Mouse (Mus musculus) fat pad, adult 2 months (tissue): ENCODE results near the gene Prdx1.
A peak's percentile ranks its signal among the peaks of the same experiment; 100 is the strongest.
"Not testable (repeated sequence)": the region's sequence is repeated elsewhere in the genome, so short reads cannot be mapped to it uniquely, and the experiment has no call there.

Source experiments
- DNase-seq: peaks from one replicate; pipeline ENCODE4 v3.0.0-alpha.2; 2011; ENCODE audit warnings: low read depth, low spot score; ENCODE audit errors: extremely low read depth

The Prdx1 gene

DNA sequence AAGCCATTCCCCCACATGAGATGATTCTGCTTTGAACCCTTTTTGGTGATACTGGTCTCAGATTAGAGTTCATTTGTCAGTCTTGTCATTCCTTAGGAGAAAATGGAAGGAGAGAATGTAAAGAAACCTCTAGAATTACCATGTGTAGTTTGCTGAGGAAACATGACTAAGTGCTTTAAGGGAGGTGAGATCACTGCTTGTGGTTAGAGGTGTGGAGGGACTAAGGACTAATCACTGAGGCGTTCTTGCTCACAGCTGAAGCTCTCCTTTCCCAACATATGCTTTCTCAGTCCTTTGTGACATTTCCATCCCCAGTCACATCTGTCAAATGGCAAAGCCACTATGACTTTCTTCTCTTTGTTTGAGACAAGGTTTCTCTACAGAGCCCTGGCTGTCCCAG is 7.5 kb upstream of the Prdx1 start:
- DNase-seq = no peak

DNA sequence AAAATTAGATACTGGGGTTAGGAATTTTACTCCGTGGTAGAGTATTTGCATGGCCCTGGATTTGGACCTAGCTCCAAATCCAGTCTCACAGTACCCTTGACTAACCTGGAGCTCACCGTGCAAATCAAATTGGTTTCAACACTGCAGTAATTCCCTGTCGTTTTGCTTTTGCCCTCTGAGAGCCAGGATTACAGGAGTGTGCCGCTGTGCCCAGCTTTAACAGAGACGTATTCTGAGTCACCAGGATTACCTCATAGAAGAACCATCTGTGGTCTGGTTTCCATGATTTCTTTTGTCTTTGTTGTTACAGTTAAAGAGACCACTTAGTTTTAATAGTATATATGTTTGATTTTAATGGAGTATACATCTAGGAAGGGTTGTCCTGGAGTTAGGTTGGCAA is 6.2 kb upstream of the Prdx1 start:
- DNase-seq = peak; percentile 76

DNA sequence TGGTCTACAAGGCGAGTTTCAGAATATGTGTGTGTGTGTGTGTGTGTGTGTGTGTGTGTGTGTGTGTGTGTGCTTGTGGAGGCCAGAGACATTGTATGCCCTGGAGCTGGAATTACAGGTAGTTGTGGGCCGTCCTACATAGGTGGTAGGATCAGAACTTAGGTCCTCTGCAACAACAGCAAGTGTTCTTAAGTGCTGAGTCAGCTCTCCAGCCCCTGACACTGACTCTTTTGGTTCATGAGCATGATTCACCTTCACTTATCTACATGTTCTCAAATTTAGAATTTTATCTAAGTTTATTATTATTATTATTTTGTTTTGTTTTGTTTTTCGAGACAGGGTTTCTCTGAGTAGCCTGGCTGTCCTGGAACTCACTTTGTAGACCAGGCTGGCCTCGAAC is 4.8 kb upstream of the Prdx1 start:
- not testable (repeated sequence) for DNase-seq

DNA sequence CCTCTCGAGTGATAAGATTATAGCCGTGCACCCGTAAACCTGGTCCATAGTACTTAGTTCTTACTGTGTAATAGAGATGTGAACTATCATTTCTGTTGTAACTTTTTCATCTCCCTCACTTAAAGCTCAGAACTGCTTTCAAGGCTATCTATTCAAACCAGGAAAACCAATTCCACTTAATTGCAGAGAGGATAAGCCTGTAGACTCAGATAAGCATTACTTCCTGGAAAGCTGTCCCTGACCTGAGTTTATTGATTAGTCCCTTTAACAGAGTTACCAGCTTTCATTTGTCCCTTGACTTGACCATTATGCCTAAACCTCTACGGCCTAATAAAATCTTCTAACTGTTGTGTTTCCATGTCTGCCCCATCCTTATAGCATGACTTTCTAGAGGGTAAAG is 1.4 kb upstream of the Prdx1 start:
- no peak for DNase-seq

DNA sequence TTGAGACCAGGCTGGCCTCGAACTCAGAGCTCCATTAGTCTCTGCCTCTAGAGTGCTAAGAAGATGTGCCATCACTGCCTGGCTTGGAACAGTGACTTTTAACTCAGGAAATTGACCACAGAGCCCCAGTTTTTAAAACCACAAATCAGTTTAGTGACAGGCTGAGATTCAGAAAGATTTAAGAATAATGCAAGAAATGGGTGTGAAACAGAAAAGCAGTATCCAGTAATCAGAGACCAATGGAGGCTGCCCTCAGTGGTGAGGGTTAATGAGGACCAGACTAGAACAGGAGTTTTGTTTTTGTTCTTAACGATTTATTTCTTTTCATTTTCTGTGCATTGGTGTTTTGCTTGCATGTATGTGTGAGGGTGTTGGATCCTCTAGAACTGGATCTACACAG is 679 bp upstream of the Prdx1 start:
- DNase-seq = no peak

DNA sequence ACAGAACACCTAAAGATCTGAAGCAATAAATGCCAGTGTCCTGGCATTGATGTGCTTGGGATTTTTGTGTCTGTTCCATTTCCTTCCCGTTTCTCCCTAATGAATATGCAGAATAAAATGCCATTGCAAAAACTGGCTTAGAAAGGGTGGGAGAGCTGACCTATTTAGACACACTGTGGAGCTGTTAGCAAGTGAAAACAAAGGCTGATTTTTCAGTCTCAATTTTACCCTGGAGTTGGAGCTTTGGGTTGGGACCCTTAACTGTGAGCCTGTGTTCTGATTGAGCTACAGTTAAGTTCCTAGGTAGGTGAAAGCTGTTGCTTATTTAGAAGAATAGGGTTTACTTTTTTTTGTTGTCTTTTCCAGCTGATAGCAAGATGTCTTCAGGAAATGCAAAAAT is 1.7 kb downstream of the Prdx1 start:
- DNase-seq = no peak

DNA sequence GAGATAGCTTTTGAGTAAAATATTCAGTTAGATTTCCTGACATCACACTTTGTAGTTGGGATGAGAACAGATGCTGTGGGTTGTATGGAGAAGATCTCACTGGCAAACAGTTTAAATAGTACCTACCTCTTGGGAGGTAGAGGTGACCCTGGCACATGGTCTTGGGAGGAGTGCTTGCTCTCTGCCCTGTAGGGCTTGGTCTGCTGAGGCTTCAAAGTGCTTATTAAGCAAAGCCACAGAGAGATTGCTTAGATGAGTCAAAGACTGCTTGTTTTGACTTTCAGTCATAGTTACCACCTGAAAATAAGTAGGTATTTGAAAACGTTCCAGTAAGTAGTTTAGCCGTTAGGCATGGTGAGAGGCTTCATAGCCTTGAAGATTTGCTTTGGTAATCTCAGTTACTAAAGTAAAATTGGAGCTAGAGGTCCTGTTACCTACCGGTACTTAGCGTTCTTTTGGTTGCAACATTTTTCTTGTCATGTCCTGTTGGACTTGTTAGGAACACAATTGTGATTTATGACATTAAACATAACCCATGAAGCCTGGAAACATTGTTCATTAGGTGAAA is 4.0 kb downstream of the Prdx1 start:
- DNase-seq = peak; percentile 94

DNA sequence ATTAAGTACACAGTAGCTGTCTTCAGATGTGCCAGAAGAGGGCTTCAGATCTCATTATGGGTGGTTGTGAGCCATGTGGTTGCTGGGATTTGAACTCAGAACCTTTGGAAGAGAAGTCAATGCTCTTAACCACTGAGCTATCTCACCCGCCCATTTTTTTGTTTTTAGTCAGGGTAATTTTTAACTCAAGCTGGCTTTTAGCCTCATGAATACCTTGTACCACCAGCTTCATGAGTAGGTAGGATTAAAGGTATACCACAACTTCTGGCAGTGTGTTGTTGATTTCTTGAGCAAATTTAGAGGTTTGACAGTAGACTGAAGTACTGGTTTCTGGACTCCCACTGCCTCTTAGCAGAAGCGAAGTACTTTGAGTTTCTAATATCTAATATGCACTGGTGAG is 6.8 kb downstream of the Prdx1 start:
- no peak for DNase-seq

DNA sequence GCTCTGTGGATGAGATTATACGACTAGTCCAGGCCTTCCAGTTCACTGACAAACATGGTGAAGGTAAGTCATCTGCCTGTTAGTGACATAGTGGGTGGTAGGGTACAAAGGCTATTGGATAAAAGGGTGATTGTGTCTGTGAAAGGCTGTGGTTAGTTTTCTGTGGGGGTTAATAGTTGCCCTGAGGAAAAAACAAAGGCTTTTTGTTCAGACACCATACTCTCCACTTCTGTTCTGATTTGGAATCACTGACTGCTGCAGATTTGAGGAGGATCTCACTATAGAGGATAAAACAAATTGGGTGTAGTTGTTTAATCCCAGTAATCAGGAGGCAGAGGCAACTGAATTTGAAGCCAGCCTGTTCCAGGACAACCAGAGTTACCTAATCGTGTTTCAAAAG is 8.4 kb downstream of the Prdx1 start:
- DNase-seq = no peak

DNA sequence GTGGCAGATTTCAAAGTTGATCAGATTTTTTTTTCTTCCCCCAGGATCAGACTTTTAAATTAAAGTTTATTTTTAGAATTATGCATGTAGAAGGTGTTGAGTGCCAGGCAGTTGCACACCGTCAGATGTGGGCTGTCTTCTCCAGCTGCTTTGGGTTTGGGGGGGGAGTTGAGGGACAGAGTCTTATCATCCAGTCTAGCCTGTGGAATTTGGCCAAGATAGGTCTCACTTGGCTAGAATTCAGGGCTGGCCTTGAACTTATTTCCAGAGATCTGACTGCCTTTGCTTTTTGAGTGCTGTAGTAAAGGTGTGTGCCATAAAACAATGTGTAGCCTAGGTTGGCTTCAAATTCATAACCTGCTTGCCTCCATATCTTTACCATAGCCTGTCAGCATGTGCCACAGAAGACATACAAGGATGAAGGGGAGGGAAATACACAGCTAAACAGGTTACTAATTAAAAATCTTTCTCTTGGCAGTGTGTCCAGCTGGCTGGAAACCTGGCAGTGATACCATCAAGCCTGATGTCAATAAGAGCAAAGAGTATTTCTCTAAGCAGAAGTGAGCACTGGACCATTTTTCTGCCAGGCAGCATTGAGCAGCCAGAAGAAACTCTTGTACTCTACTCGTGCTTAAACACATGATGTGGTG is 13.5 kb downstream of the Prdx1 start:
- no peak for DNase-seq

DNA sequence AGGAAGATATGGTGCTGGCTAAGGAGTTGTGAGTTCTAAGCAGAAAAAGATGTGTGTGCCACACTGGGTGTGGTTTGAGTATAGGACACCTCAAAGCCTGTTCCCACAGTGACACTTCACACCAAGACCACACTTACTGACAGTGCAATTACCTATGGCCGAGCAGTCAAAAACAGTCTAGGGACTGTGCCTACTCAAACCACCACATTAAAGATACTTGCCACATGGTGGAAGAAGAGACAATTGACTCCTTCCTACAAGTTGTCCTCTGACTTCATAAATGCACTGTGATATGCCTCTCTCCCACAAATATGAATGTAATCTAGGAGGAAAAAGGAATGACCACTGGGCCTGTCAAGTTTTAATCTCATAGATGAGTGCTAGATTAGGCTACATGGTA is 15.6 kb downstream of the Prdx1 start:
- DNase-seq = no peak

DNA sequence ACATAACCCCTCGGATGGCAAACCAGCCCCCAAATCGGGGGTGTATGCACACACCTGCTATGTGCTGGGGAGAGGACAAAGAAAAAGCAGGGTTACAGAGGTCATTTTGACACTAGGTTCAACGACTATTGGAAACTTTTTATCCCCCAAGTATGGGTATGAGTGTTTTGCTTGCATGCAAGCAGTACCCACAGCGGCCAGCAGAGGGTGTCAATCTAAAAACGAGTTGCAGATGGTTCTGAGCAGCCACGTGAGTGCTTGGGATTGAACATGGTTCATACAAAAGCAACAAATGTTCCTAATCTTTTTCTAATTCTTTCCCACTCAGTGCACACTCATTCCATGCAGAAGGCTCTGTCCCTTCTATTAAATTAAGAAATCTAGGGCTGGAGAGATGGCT is 18.5 kb downstream of the Prdx1 start:
- no peak for DNase-seq

DNA sequence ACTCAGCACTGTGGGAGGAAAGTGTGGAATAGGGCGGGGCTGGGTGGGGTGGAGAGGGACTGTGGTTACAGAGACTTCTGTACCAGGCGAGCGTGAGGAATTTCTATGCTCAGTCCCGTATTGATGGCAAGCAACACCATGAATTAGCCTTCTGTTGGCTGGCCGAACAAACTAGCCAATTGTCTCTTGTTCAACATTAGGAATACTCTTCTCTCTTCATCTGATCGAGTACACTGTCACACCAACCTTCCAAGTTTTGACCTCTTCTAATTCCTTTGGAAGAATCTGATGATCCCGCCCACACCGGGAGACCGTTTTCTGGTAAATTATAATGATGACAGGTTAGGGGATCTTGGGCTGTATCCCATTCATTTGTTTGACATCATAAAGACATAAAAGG is 22.3 kb downstream of the Prdx1 start:
- no peak for DNase-seq

DNA sequence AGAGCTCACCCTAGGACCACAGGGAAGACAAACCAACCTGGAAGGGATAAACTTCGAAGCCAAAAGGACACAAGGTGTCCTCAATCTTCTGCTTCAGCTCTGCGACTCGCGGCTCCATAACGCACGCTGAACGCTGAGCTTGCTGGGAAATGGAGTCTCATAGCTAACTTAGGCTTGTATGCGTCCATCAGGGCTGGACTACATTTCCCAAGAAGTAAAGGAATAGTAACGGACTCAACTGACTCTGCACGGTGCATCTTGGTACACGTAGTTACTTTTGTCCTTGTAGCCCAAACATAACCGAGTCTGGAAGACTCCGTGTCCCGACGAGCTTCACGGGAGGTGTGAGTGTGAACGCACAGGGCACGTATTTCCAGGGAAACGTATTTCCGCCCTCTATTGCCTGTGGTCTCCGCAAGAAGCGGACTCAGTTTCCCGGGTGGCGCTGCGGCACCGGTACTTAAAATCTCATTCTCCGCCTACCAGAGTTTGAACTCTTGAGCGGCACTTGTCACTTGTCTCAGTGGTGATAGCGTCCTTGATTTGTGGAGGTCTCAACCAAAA is 22.9 kb downstream of the Prdx1 start, which contains the start of the genes Mmachc and Ccdc163:
Gene Mmachc (minus strand): TSS at position 206 of the 564 bp plus-strand sequence.
Gene Ccdc163 (plus strand): TSS at position 309 of the 564 bp plus-strand sequence.
- peak; percentile 97 for DNase-seq

DNA sequence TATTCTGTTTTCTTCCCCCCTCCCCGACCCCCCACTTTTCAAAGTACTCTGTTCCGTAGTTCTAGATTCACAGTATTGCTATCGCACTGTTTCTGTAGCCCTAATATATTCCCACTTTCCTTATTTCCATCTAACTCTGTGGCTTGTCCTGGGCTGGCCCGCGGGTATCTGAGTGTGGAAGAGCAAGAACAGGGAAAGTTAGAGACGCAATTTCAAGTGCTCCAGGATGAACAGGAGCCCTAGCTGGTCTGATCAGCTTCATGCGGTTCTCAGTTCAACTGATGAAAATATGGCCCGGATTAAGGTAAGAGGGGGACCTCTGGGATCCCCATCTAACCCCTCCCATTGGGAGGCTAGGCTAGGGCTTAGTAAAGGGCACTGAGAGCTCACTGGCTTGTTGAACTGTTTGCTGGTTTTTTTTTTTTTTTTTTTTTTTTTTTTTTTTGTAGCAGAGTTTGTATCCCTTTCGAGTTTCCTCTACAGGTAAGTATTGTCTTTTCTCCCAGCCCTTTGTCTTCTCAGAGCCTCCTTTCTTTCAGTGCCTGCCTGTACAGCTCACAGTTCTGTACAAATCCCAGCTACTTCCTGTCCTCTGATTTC is 23.5 kb downstream of the Prdx1 start:
- no peak for DNase-seq

DNA sequence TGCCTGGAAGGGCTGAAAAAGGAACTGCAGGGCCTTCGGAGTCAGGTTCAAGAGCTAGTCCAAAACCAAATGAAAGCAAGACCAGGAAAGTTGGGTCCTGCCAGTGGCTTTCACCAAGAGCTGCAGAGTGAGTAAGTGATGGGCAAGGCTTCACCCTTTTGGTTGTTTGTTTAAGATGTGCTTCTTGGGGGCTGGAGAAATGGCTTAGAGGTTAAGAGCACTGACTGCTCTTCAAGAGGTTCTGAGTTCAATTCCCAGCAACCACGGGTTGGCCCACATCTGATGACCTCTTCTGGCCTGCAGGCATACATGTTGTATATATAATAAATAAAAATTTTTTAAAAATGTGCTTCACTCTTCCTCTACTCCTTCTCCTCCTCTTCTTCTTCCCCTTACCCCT is 24.8 kb downstream of the Prdx1 start:
- no peak for DNase-seq

DNA sequence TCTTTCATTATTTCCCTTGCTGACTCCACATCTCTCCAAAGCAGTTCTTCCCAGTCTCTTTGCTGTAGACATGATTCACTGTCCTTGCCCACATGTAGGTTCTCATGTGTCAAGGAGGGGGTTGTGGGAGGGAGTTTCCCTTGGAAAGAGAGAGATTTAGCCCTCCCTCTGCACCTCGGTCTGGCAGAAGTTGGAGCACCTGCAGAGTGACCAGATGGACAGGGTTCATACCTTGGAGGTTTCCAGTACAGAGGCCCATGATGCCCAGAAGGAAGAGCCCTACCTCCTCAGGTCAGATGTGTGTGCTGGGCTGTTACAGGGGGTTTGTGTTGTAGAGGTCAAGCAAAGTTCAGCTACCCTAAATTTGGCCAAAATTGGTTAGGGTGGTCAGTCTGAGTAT is 27.2 kb downstream of the Prdx1 start:
- DNase-seq = no peak

DNA sequence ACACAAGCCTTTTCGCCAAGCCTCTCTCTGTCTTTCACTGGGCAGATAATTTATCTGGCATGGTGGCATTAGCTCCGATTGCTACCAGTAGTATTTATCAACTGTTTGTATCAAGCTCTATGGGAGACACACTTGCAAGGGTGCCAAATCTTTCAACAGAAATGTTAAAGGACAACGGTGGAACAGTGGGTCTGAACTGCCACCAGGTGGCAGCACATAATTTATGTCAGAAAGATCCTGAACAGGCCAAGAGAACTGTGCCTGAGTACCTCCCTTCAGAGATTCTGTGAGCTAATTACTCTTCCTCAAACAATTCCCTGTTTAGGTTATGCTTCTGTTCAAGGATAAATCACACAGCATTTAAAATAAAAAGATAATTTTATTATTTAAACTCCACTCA is 34.1 kb downstream of the Prdx1 start:
- DNase-seq = peak; percentile 18

DNA sequence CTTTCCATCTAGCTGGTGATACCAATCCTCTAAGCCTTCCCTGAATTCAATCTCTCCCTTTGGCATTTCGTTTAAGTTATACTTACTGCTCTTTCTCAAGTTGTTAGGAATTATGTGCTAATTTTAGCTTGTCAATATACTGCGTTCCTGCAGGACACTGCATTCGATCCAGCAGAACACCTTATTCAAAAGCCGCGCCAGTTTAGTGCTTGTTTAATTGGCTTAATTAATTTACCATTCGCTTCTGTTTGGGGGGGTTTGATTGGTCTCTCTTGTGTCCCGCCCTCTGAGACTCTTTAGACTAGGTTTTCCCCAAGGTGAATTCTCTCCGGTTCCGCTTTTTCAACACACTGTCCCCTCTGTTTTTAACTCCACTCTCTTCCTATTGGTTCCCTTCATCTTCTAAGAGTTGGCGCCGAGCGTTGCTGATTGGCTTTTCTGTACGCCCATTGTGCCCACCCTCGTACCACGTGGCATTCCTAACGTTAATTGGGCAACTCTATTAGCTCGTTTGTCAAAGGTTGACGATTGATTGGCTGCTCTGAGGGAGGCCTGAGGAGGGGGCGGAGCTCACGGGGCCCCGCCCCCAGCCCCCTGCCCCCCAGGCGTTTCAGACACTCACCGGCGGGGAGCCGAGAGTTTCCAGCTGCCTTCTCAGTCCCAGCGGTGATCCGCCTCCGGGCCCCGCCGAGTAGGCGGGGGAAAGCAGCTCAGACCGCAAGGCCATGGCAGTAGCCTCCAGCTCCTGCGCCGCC is 35.2 kb downstream of the Prdx1 start, which contains the start of gene Tesk2:
Gene Tesk2 (plus strand): TSS at position 606 of the 755 bp plus-strand sequence.
- peak; percentile 73 for DNase-seq

DNA sequence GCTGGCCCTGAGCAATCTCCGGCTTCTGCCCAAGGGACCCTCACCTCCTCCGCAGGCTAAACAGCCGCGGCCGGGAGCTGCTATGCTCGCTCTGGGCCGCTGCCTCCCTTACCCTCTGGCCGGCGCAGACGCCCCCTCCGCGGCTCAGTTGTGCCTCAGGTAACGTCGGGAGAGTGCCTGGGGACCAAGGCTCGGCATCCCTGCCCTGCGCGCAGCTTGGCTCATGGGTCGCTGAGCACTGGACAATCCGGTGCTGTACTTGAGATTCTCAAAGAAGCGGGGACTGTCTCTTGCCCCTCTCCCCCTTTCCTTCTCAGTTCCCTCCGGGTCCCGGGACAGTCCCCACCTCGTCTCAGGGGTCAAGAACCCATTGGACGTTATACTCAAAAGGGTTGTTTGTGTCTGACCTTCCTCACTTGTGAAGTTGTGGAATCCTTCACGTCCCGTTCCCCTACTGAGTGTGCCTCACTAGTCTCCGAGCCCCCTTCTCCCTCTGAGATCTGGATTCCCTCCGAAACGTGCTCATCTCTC is 35.8 kb downstream of the Prdx1 start:
- no peak for DNase-seq

DNA sequence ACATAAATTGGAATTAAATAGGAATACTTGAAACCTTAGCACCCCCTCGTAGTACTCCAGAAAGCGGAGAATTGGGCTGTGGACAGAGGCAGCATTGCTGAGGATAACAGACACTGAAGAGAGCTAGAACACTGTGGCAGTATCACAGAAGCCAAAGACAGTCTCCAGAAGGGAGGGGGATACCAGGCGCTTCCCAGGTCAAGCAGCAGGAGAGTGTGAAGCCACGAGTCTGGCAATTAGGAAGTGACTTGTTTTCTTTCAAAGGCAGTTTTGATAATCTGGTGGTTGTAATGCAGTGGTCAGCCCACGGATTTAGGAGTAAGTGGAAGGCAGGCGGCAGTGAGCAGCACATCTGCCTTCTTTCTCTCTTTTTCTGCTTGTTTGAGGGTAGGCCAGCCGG is 36.9 kb downstream of the Prdx1 start:
- DNase-seq = no peak
